Mouse (Mus musculus): Measurements from ENCODE around the gene Vmn1r44.

- TF ChIP-seq SIN3A (IDR thresholded peaks at IDR 0.05; ENCODE audit: low read length) (no peak), CTCF (IDR thresholded peaks at IDR 0.05 in 2 of 3, conservative IDR thresholded peaks at IDR 0.05 in 1 of 3; ENCODE audit: control insufficient read depth in 1 of 3, insufficient read depth in 1 of 3, low read depth in 2 of 3, low read length in 3 of 3, poor library complexity in 1 of 3, severe bottlenecking in 1 of 3) (no peak), MYC (IDR thresholded peaks at IDR 0.05; ENCODE audit: low read depth, low read length) (no peak), E2F4 (IDR thresholded peaks at IDR 0.05; ENCODE audit: borderline replicate concordance, low read depth, low read length) (no peak), POLR2AphosphoS2 (IDR thresholded peaks at IDR 0.05; ENCODE audit: low read length) (no peak), MAFK (IDR thresholded peaks at IDR 0.05; ENCODE audit: borderline replicate concordance, low read depth, low read length) (no peak), GATA1 (IDR thresholded peaks at IDR 0.05; ENCODE audit: low read depth, low read length) (no peak), EP300 (IDR thresholded peaks at IDR 0.05; ENCODE audit: low read depth in 1 of 2, low read length in 2 of 2) (no peak), MAX (IDR thresholded peaks at IDR 0.05; ENCODE audit: low read length) (no peak), CHD2 (IDR thresholded peaks at IDR 0.05; ENCODE audit: low read length) (no peak)
Measured at GRCm38 (mm10) chr6:89883360-89883759, at the start of gene Vmn1r44.
